Mouse (Mus musculus): ENCODE measurements around the gene D6Wsu163e. TPM values are rescaled to one million over a fixed set of nuclear protein-coding genes. Genes with fewer than 3 reads are reported as not detected.

D6Wsu163e gene
- polyA plus RNA-seq, 1 experiment from 2014 or later: 36.6 TPM

DNA sequence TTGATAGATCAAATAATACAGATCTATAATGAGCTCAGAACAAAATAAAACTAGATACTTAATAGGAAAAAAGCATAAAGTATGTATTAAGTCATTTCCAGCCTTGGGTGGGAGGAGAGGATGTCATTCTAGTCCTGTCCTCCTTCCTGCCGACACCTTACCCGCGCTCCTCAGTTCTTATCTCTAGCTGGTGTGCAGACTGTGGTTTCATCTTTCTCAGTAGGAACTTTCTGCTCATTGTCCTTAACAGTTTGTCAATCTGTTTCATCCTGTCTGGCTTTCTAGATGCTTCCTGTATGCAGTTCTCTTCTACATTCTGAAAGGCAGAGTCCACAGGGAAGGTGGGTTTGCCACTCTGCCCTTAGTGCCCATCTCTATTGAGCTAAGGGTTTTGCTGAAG lies 55.7 kb downstream of the D6Wsu163e start:
- ATAC-seq: no peak
- Histone ChIP-seq H3K9me3 (ENCODE audit: control insufficient read depth, low read length) (no peaks in the 10 kb centered on the region), H3K27me3 (replicated peaks; ENCODE audit: control insufficient read depth, insufficient read depth, low read length) (no peaks in the 10 kb centered on the region), H3K9ac (replicated peaks; ENCODE audit: low read depth, low read length) (no peak overlapping the region), H3K36me3 (ENCODE audit: control insufficient read depth, insufficient read depth) (no peaks in the 10 kb centered on the region), H3K4me2 (ENCODE audit: low read length) (no peak overlapping the region), H3K4me3 (replicated peaks; ENCODE audit: low read length) (no peak overlapping the region), H3K4me1 (replicated peaks; ENCODE audit: control insufficient read depth, insufficient read depth, low read length) (no peaks in the 10 kb centered on the region), H3K27ac (ENCODE audit: low read length) (no peak overlapping the region)
- WGBS: 98% methylated on average over 3 of the region's 3 CpGs

DNA sequence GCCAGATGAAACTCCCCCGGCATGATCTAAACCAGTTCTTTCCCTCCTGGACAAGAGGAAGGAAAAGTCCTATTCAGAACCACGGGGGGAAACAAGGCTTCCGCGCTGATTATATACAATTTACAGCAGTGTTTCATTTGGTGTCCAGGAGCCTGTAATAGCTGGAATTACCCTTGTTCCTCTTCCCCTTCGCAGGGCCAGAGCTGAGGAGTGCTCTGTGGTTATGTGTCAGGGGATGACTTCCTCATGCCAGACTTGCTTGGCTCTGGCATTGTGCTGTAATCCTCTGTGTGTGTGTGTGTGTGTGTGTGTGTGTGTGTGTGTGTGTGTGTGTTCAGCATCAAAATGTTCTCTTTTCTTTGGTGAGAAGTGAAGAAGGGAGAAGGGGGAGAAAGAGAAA lies 56.6 kb downstream of the D6Wsu163e start:
- Histone ChIP-seq H3K4me3 (replicated peaks; ENCODE audit: low read length) (no peak overlapping the region), H3K27ac (ENCODE audit: low read length) (no peak overlapping the region), H3K36me3 (ENCODE audit: control insufficient read depth, insufficient read depth) (no peaks in the 10 kb centered on the region), H3K9ac (replicated peaks; ENCODE audit: low read depth, low read length) (no peak overlapping the region), H3K4me1 (replicated peaks; ENCODE audit: control insufficient read depth, insufficient read depth, low read length) (no peaks in the 10 kb centered on the region), H3K27me3 (replicated peaks; ENCODE audit: control insufficient read depth, insufficient read depth, low read length) (no peaks in the 10 kb centered on the region), H3K9me3 (ENCODE audit: control insufficient read depth, low read length) (no peaks in the 10 kb centered on the region), H3K4me2 (ENCODE audit: low read length) (no peak overlapping the region)
- 93% methylated on average over 5 of the region's 5 CpGs for WGBS
- no peak for ATAC-seq

DNA sequence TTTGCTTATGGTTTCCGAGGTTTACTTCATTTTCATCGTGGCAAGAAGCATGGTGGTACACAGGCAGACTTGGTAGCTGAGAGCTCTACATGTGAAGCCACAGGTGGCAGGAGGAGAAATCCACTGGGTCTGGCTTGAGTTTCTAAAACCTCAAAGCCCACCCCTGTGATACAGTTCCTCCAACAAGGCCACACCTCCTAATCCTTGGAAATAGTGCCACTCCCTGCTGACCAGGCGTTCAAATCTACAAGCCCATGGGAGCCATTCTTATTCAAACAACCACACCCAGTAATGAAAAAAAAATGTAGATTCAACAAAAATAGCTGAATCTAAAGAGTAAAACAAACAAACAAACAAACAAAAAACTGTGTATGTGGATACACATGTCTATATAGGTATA lies 65.9 kb downstream of the D6Wsu163e start:
- Histone ChIP-seq H3K27me3 (replicated peaks; ENCODE audit: control insufficient read depth, insufficient read depth, low read length) (no peaks in the 10 kb centered on the region), H3K4me1 (replicated peaks; ENCODE audit: control insufficient read depth, insufficient read depth, low read length) (no peaks in the 10 kb centered on the region), H3K4me2 (ENCODE audit: low read length) (no peak overlapping the region), H3K27ac (ENCODE audit: low read length) (no peak overlapping the region), H3K9me3 (ENCODE audit: control insufficient read depth, low read length) (no peaks in the 10 kb centered on the region), H3K36me3 (ENCODE audit: control insufficient read depth, insufficient read depth) (no peaks in the 10 kb centered on the region), H3K4me3 (replicated peaks; ENCODE audit: low read length) (no peak overlapping the region), H3K9ac (replicated peaks; ENCODE audit: low read depth, low read length) (no peak overlapping the region)
- WGBS: 88% methylated on average over 3 of the region's 3 CpGs
- ATAC-seq: no peak

DNA sequence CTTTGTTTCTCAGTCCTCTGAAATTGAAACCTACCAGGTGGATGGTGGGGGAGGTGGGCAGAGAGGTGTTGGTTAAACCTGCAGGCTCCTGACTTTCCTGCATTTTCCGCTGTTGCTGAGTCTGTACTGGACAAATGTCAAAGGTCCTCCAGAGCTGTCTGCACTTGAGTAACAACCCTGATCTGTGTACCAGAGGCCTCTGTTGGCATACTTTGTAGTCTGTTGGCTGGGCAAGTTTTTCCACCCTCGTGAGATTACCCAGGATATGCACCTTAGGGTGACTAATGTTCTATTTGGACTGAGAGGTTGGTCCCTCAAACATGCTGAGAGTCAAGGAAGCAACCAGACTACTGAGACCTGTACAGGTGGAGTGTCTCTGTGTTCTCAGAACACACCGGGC lies 66.8 kb downstream of the D6Wsu163e start:
- H3K4me2 ChIP-seq (ENCODE audit: low read length): no peak overlapping the region
- H3K27me3 ChIP-seq (replicated peaks; ENCODE audit: control insufficient read depth, insufficient read depth, low read length): no peaks in the 10 kb centered on the region
- WGBS: 91% methylated on average over 3 of the region's 3 CpGs
- no peaks in the 10 kb centered on the region for H3K36me3 ChIP-seq (ENCODE audit: control insufficient read depth, insufficient read depth)
- ATAC-seq: no peak
- H3K27ac ChIP-seq (ENCODE audit: low read length): no peak overlapping the region
- no peak overlapping the region for H3K9ac ChIP-seq (replicated peaks; ENCODE audit: low read depth, low read length)
- H3K4me3 ChIP-seq (replicated peaks; ENCODE audit: low read length): no peak overlapping the region
- H3K4me1 ChIP-seq (replicated peaks; ENCODE audit: control insufficient read depth, insufficient read depth, low read length): no peaks in the 10 kb centered on the region
- no peaks in the 10 kb centered on the region for H3K9me3 ChIP-seq (ENCODE audit: control insufficient read depth, low read length)

DNA sequence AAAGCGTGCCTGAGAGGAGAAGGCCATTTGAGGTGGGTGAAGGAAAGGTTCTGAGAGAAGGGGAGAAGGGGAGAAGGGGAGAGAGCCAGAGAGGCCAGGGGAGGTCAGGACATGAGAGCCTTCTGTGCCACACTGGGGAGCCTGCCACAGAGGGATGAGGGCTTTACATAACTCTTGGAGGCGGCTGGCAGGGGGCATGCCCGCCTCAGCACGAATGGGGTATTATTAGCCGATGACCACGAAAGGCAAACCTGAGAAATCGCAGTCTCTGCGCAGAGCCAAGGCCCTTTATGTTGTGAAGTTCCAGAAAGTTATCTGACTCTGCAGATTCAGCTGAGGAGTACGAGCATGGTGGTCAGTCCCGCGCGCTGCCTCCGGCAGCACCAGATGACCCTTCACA lies 70.3 kb downstream of the D6Wsu163e start:
- no peak overlapping the region for H3K4me3 ChIP-seq (replicated peaks; ENCODE audit: low read length)
- no peak overlapping the region for H3K9ac ChIP-seq (replicated peaks; ENCODE audit: low read depth, low read length)
- no peaks in the 10 kb centered on the region for H3K27me3 ChIP-seq (replicated peaks; ENCODE audit: control insufficient read depth, insufficient read depth, low read length)
- no peaks in the 10 kb centered on the region for H3K4me1 ChIP-seq (replicated peaks; ENCODE audit: control insufficient read depth, insufficient read depth, low read length)
- H3K27ac ChIP-seq (ENCODE audit: low read length): no peak overlapping the region
- ATAC-seq: no peak
- 88% methylated on average over 13 of the region's 13 CpGs for WGBS
- no peaks in the 10 kb centered on the region for H3K9me3 ChIP-seq (ENCODE audit: control insufficient read depth, low read length)
- H3K4me2 ChIP-seq (ENCODE audit: low read length): no peak overlapping the region
- no peaks in the 10 kb centered on the region for H3K36me3 ChIP-seq (ENCODE audit: control insufficient read depth, insufficient read depth)

DNA sequence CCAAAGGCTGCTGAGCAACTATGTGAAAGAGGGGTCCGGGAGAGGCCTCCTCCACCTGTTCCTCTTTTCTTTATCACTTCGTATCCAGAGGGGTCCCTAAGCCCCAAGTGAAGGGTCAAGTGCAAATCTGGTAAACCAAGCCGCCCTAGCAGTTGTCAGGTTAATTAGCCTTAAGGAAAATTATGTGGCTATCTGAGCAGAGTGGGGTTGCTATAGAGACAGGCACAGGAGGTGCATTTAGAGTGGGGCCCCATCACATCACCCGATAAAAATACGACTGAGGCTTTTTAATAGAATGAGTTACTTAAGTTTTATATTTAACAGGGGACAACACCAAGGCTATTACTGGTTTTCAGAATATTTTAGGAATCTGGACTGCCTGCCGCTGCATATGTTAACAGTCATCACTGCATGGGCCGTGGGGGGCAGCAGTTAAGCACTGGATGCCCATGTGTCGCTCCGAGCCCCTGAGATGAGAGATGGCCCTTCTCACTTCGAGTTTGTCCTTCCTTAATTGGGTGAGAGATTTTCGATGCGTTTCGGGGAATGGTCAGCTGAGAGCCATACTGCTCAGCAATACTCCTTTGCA lies 72.3 kb downstream of the D6Wsu163e start:
- Histone ChIP-seq H3K27ac (ENCODE audit: low read length) (no peak overlapping the region), H3K36me3 (ENCODE audit: control insufficient read depth, insufficient read depth) (no peaks in the 10 kb centered on the region), H3K9me3 (ENCODE audit: control insufficient read depth, low read length) (no peaks in the 10 kb centered on the region), H3K9ac (replicated peaks; ENCODE audit: low read depth, low read length) (no peak overlapping the region), H3K4me3 (replicated peaks; ENCODE audit: low read length) (no peak overlapping the region), H3K4me2 (ENCODE audit: low read length) (no peak overlapping the region), H3K27me3 (replicated peaks; ENCODE audit: control insufficient read depth, insufficient read depth, low read length) (no peaks in the 10 kb centered on the region), H3K4me1 (replicated peaks; ENCODE audit: control insufficient read depth, insufficient read depth, low read length) (no peaks in the 10 kb centered on the region)
- no peak for ATAC-seq
- 69% methylated on average over 13 of the region's 13 CpGs for WGBS

DNA sequence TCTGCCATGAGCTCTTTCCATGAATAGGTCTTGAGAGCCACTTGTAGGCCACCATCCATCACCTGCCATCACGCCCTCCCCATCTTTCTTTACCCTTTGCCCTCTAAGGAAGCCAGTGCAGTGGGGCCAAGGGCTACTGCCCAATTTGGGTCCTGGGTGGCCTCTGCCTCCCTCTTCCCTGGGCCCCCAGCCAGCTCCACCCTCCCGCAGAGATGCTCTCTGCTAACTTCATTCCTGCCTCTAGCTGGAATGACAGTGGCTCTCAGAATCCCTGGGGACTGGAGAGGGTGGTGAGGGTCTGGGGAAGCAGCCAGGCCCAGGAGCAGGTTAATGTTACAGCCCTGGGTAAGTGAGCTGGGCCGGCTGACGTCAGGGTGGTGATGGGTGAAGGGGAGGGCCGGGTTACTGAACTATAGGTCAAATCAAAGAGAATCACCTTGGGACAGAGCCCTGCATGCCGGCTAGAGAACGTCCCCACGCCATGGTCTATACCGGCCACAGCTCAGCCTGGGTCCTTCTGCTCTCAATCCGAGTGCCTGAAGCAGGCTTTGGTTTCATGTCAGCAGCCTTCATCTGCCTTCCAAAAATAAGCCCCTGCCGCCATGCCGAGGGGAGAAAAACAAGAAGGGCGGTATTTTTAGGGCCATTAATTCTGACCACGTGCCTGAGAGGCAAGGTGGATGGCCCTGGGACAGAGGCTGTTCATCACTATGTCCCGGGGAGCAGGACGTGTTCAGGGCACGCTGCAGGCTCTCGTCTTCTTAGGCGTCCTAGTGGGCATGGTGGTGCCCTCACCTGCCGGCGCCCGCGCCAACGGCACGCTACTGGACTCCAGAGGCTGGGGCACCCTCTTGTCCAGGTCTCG lies 75.4 kb downstream of the D6Wsu163e start, which contains the start of gene Fgf6:
Gene Fgf6 (plus strand): TSS at position 681 of the 865 bp plus-strand sequence.
- no peak for ATAC-seq
- no peak within 1 kb of the TSS for H3K27ac ChIP-seq (ENCODE audit: low read length)

DNA sequence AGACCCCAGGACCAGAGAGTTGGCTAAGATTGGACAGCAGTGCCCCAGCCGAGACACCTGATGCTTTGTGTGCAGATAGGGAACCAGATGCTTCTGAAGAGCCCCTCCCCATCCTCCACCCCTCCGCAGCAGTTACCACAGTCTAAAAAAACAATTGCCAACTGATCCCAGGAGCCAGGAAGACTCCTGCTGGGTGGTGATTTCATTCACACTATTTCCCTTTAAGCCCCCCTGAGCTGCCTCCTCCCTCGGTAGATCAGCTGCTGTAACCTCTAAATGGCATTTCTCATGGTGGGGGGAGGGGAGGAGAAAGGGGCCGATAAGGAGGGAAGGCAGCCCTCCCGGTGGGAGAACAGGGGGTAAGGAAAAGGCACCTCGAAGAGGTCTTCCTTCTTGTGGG lies 79.5 kb downstream of the D6Wsu163e start:
- H3K4me2 ChIP-seq (ENCODE audit: low read length): no peak overlapping the region
- no peak overlapping the region for H3K27ac ChIP-seq (ENCODE audit: low read length)
- no peak overlapping the region for H3K4me3 ChIP-seq (replicated peaks; ENCODE audit: low read length)
- 6% methylated on average over 6 of the region's 6 CpGs for WGBS
- H3K4me1 ChIP-seq (replicated peaks; ENCODE audit: control insufficient read depth, insufficient read depth, low read length): 0 out of 2 replicates have a peak, but pooled peaks cover 2% of the 10 kb centered on the region
- H3K27me3 ChIP-seq (replicated peaks; ENCODE audit: control insufficient read depth, insufficient read depth, low read length): no peaks in the 10 kb centered on the region
- no peaks in the 10 kb centered on the region for H3K9me3 ChIP-seq (ENCODE audit: control insufficient read depth, low read length)
- no peaks in the 10 kb centered on the region for H3K36me3 ChIP-seq (ENCODE audit: control insufficient read depth, insufficient read depth)
- no peak for ATAC-seq
- no peak overlapping the region for H3K9ac ChIP-seq (replicated peaks; ENCODE audit: low read depth, low read length)

More for the DNA sequence above, 75.4 kb downstream of the D6Wsu163e start, which contains the start of gene Fgf6:
- no peaks in the 10 kb centered on the region for H3K36me3 ChIP-seq (ENCODE audit: control insufficient read depth, insufficient read depth)
- H3K4me3 ChIP-seq (replicated peaks; ENCODE audit: low read length): no peak within 1 kb of the TSS
- no peaks in the 10 kb centered on the region for H3K27me3 ChIP-seq (replicated peaks; ENCODE audit: control insufficient read depth, insufficient read depth, low read length)
- no peaks in the 10 kb centered on the region for H3K9me3 ChIP-seq (ENCODE audit: control insufficient read depth, low read length)
- no peak within 1 kb of the TSS for H3K4me2 ChIP-seq (ENCODE audit: low read length)
- no peaks in the 10 kb centered on the region for H3K4me1 ChIP-seq (replicated peaks; ENCODE audit: control insufficient read depth, insufficient read depth, low read length)
- H3K9ac ChIP-seq (replicated peaks; ENCODE audit: low read depth, low read length): no peak within 1 kb of the TSS
- WGBS: 88% methylated on average over 26 of the region's 26 CpGs

DNA sequence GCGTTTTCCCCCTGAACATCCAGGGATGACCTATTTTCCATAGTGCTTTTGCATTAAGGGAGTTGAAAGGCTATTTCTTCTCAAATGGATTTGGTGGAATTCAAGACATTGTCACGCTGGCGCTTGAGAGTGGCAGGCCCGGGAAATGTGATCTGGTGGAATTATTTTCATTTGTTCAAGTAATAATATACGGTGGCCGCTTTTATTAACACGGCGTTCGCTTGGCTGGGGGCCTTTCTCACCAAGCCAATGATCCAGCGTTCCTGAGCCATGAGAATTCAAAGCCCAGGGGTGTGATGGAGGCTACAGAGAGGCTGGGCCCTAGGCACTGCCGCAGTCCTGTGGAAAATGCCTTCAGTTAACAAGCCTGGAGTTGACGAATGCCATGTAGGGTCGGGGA lies 80.7 kb downstream of the D6Wsu163e start:
- no peak overlapping the region for H3K9ac ChIP-seq (replicated peaks; ENCODE audit: low read depth, low read length)
- 12% methylated on average over 13 of the region's 13 CpGs for WGBS
- no peak overlapping the region for H3K4me3 ChIP-seq (replicated peaks; ENCODE audit: low read length)
- no peak overlapping the region for H3K4me2 ChIP-seq (ENCODE audit: low read length)
- no peak for ATAC-seq
- H3K27me3 ChIP-seq (replicated peaks; ENCODE audit: control insufficient read depth, insufficient read depth, low read length): no peaks in the 10 kb centered on the region
- H3K36me3 ChIP-seq (ENCODE audit: control insufficient read depth, insufficient read depth): no peaks in the 10 kb centered on the region
- H3K4me1 ChIP-seq (replicated peaks; ENCODE audit: control insufficient read depth, insufficient read depth, low read length): 0 out of 2 replicates have a peak, but pooled peaks cover 2% of the 10 kb centered on the region
- H3K27ac ChIP-seq (ENCODE audit: low read length): no peak overlapping the region
- H3K9me3 ChIP-seq (ENCODE audit: control insufficient read depth, low read length): no peaks in the 10 kb centered on the region

Measured in forebrain, embryonic 16.5 days (tissue).